Mouse (Mus musculus) gastrocnemius, adult 18-20 months (tissue): ENCODE results near the gene Phkg1. TPM values are rescaled to one million over a fixed set of nuclear protein-coding genes. Genes with fewer than 3 reads are reported as not detected.
"Not testable (repeated sequence)": the region's sequence is repeated elsewhere in the genome, so short reads cannot be mapped to it uniquely, and the experiment has no call there.

Experiments
- DNase-seq: peaks from one replicate; pipeline ENCODE4 v3.0.0; 2021; ENCODE audit warnings: low spot score
- long read RNA-seq, 2 experiments: library from polyadenylated mRNA; stranded (forward); transcript quantifications; one replicate each; pipeline ENCODE4 v2.0.0; 2021
- total RNA-seq, 2 experiments: library from RNA; stranded (reverse); gene quantifications; 2 replicates each; pipeline ENCODE4 v1.2.3; 2021

Phkg1 gene
- total RNA-seq = 100 to 1,000 TPM; 297 to 369 TPM
- long read RNA-seq, experiment 1, transcript Phkg1-201 (10 exons, 2,374 nt) = major isoform, 226 of 303 reads
- long read RNA-seq, experiment 1, partial matches to known transcripts = 37 of 303 reads
- long read RNA-seq, experiment 1, other reads (novel, unspliced or antisense) = 38 of 303 reads
- long read RNA-seq, experiment 2, transcript Phkg1-201 (10 exons, 2,374 nt) = major isoform, 124 of 185 reads
- long read RNA-seq, experiment 2, partial matches to known transcripts = 18 of 185 reads
- long read RNA-seq, experiment 2, other reads (novel, unspliced or antisense) = 41 of 185 reads

DNA sequence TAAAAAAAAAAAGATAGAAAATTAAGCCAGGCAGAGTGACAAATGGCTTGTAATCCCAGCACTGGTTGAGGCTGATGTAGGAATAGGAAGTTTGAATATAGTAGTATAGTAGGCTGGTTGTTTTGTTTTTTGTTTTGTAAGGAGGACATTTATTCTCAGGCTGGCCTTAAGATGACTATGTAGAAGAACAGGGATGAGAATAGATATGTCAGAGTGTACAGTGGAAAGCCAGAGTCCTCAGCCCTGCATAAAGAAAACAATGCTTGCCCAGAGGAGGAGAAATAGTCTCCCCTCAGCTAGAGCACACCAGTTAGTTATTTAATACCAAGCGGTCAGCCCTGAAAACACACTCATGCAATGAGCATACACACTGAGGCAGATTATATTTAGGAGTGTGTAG lies at the start of gene Phkg1:
Gene Phkg1, minus strand, starts transcription at position 101 of the 400 bp plus-strand sequence.
- no peak for DNase-seq

DNA sequence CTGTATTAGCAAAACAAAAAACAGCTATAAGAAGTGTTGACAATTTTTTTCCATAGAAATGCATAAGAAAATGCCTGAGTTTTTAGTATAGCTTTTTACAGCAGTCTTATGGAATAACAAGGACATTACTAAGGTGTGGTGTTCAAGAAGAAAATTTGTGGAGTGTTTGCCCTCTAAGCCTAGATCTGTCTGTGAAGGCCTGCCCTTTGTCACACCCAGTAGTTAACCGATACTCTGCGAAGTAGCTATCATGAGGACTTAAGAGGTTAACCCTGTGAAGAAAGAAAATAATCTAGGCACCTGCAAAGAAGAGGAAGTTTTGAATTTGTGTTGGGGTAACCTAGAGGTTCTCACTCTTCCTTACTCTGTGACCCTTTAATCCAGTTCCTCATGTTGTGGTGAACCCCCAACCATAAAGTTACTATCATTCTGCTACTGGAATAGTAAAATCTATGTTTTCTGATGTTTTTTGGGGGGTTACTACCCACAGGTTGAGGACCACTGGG lies 49.2 kb upstream of the Phkg1 start:
- no peak for DNase-seq

DNA sequence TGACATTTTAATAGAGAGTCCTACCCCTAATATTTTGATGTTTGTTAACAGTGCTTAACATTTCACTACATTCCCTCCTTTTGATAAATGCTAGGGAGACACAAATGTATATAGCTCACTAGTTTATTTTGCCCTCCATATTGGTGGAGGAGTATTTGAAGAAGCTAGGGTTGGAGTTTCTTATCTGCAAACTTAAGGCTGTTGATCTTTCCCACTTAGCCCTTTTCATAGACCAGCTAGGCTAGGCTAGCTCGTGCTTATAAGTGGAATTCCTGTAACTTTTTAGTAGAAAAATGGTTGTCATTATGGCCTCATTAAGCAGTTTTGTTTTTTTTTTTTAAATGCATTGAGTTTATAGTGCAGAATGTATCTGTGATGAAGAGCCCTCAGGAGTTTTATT lies 45.1 kb upstream of the Phkg1 start:
- DNase-seq = no peak

DNA sequence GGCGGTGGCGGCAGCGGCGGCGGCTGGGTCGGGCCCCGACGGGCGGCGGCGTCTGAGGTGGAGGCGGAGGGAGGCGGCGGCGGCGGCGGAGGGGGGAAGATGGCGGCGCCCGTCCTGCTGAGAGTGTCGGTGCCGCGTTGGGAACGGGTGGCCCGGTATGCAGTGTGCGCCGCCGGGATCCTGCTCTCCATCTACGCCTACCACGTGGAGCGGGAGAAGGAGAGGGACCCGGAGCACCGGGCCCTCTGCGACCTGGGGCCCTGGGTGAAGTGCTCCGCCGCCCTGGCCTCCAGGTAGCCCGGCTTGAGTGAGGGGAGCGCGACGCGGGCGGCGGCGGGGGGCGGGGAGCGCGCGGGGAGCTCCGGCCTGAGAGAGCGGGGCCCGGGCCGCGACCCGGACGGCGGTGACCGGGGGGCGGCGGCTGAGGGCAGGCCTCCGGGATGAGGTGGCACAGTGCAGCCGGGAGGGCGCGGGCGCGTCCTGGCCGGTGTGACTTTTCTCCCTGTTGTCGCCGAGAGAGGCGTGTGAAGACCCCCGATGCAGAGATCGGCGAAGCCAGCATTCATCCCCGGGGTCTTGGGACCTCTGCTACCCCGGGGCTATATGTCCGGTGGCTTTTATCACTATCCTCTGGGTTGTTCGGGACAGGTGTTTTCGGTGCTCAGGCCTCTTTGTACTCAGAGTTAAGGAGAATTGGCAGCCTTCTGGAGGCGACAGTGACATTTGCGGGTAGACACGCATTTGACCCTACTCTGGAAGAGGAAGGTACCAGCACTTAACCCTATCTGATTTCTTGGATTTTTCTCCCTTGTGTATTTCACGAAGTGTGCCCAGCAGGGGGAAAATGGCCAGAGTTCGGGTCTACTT lies 44.0 kb upstream of the Phkg1 start:
- peak; percentile 23 for DNase-seq

DNA sequence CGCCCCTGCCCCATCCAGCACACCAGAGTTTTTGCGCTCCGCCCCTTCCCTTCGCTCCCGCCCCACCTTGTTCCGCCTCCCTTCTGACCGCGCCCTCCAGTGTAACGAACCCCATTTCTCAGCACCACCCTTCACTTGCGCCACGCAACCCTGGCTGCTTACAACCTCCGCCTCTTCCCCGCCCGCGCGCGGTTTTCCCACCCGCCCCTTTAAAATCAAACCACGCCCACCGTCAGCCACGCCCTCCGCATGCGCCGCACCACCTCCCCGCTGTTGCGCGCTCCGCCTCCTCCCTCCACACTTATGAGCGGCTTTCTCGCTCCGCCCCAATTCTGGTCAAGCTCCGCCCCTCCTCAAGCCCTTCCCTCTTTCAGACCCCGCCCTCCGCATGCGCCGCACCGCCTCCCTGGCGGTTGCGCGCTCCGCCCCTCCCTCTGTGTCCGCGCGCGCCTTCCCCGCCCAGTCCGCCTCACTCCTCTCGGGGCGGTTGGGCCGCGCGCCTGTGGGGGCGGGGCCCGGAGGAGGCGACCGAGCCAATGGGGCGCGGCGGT lies 43.2 kb upstream of the Phkg1 start, which contains the start of gene Vkorc1l1:
Gene Vkorc1l1, plus strand, starts transcription at position 476 of the 551 bp plus-strand sequence.
- DNase-seq = peak; percentile 99

GRCm38 (mm10) chr5:129940736-129941494 lies 42.6 kb upstream of the Phkg1 start:
- no peak for DNase-seq

- no peak for DNase-seq
Measured at GRCm38 (mm10) chr5:129940281-129940680, 41.9 kb upstream of the Phkg1 start.

- DNase-seq = no peak
Measured at GRCm38 (mm10) chr5:129936941-129937340, 38.6 kb upstream of the Phkg1 start.

- no peak for DNase-seq
Measured at GRCm38 (mm10) chr5:129929924-129930855, 31.8 kb upstream of the Phkg1 start.

GRCm38 (mm10) chr5:129925933-129926332 lies 27.6 kb upstream of the Phkg1 start:
- no peak for DNase-seq

- DNase-seq = no peak
Measured at GRCm38 (mm10) chr5:129924820-129925452, 26.6 kb upstream of the Phkg1 start.

GRCm38 (mm10) chr5:129921972-129922371 lies 23.6 kb upstream of the Phkg1 start:
- DNase-seq = no peak

DNA sequence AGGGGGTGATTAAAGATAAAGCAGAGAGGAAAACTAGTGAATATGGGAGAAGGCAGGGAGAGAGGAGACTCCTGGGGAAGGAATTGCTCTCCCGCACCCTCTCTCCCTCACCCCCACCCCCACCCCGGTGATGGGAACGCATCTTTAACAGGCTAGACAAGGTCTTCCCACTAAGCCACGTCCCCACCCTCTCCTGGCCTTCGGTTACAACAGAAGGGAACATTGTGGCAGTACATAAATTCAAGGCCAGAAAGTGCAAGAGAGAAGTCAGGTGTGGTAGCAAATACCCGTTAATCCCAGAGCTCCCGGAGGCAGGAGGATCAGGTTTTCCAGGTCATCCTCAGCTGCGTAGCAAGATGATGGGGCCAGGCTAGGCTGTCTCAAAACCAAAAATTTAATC lies 21.0 kb upstream of the Phkg1 start:
- no peak for DNase-seq

- no peak for DNase-seq
Measured at GRCm38 (mm10) chr5:129918752-129919151, 20.4 kb upstream of the Phkg1 start.

DNA sequence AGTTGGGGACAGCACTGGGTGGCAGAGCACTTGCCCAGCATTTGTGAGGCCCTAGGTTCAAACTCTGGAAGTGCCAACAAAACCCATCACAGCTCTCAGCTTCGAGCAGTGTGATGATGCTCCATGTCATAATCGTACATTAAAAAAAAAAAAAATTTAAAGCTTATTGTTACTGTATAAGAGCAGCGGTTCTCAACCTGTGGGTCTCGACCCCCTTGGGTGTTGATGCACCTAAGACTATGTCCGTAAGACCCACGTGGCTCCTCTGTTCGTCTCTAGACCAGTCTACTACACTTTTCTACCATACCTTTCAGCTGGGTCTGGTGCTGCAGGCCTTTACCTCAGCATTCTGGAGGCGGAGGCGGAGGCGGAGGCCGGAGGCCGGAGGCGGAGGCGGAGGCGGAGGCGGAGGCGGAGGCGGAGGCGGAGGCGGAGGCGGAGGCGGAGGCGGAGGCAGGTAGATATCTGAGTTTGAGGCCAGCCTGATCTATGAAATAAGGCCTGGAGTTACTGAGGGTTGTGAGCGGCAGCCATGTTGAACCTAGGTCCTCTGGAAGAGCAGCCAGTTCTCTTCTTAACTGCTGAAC lies 19.8 kb upstream of the Phkg1 start:
- DNase-seq = no peak

DNA sequence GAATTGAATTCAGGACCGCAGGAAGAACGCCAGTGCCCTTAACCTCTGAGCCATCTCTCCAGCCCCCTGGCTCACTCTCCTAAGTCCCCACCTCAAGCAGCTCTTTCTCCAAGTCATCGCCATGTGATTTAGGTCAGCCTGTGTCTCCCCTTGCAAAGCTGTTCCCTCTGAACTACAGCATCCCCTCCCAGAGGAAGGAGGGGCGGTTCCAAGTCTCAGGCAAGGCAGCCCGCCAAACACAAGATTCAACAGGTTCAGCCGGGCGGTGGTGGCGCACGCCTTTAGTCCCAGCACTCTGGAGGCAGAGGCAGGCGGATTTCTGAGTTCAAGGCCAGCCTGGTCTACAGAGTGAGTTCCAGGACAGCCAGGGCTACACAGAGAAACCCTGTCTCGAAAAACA lies 17.1 kb upstream of the Phkg1 start:
- not testable (repeated sequence) for DNase-seq

- DNase-seq = peak; percentile 21
Measured at GRCm38 (mm10) chr5:129914024-129914423, 15.7 kb upstream of the Phkg1 start.

DNA sequence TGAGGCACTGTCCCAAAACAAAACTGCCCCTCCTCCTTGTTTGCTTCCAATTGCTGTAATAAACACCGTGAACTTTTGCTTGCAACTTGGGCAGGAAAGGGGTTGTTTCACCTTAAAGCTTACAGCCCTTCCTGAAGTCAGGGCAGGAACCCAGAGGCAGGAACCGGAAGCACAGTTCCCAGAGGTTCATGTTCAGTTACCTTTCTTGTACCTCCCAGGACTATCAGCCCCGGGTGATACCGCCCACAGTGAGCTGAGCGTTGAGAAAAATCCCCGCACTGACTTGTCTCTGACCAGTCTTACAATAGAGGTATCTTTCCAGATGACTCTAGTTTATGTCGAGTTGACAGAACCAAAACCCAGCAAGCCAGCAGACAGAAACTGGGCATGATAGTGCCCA lies 11.2 kb upstream of the Phkg1 start:
- no peak for DNase-seq

- no peak for DNase-seq
Measured at GRCm38 (mm10) chr5:129909147-129909546, 10.8 kb upstream of the Phkg1 start.
